Mouse (Mus musculus): ENCODE data around the gene Gm49630. TPM values are rescaled to one million over a fixed set of nuclear protein-coding genes. Genes with fewer than 3 reads are reported as not detected.
A peak's percentile ranks its signal among the peaks of the same experiment; 100 is the strongest.
"Not testable (repeated sequence)": the region's sequence is repeated elsewhere in the genome, so short reads cannot be mapped to it uniquely, and the experiment has no call there.

The Gm49630 gene
- polyA plus RNA-seq, 1 experiment from 2014 or later, result not detected

DNA sequence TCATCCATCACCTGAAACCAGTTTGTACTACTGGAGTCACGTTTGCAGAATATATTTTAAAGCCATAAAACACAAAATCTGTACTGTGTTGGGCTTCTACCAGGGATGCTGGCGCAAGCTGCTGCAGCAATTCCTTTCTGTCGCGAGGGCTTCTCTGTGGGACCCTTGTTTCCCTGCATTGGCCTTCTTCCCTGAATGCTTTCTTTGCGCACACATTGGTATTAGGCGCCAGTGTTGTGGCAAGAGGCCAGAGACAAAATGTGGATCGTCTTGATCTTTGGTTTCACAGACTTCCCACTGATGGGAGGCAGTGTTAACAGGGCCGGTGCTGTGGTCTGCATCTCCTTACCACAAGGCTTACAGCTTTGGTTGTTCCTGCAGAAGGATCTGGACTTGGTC lies 17.2 kb upstream of the Gm49630 start:
- not testable (repeated sequence) for H3K4me2 ChIP-seq (replicated peaks); H3K4me3 ChIP-seq (replicated peaks); H3K9ac ChIP-seq; H3K36me3 ChIP-seq; H3K27me3 ChIP-seq; H3K27ac ChIP-seq (replicated peaks); H3K4me1 ChIP-seq; ATAC-seq (ENCODE audit: insufficient number of reproducible peaks, low FRiP score, low TSS enrichment, low read depth); H3K9me3 ChIP-seq (replicated peaks)
- WGBS, result 62% methylated on average over 7 of the region's 8 CpGs

DNA sequence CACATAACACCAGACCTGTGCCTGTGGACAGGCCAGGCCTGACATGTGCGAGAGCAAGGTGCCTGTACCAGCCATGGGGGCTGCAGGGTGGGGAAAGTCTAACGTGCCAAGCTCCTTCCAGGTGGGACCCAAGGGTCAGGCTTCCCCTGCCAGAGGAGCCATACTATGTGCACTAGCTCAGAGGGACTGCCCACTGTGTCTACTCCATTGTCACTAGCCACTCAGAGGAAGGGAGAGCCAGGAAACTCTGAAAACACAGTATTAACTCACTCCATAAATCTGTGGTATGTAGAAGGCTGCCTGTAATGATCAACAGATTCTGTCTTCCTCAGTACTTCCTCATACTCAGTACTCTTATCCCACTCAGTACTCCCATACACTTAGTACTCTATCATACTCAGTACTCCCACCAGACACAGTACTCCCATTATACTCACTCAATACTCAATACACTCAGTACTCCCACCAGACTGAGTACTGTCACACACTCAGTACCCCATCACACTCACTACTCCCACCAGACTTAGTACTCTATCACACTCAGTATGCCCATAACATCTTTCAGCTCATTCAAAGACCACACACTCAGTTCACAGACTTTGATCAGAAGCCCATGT lies 16.7 kb upstream of the Gm49630 start:
- ATAC-seq (ENCODE audit: insufficient number of reproducible peaks, low FRiP score, low TSS enrichment, low read depth), result peak; percentile 41; the same call in 1 of the 2 replicates
- not testable (repeated sequence) for H3K4me3 ChIP-seq (replicated peaks); H3K9me3 ChIP-seq (replicated peaks); H3K36me3 ChIP-seq; H3K27ac ChIP-seq (replicated peaks); H3K4me1 ChIP-seq; H3K4me2 ChIP-seq (replicated peaks); H3K9ac ChIP-seq; H3K27me3 ChIP-seq
- no CpG with 5 or more reads among the region's 2 CpGs for WGBS

DNA sequence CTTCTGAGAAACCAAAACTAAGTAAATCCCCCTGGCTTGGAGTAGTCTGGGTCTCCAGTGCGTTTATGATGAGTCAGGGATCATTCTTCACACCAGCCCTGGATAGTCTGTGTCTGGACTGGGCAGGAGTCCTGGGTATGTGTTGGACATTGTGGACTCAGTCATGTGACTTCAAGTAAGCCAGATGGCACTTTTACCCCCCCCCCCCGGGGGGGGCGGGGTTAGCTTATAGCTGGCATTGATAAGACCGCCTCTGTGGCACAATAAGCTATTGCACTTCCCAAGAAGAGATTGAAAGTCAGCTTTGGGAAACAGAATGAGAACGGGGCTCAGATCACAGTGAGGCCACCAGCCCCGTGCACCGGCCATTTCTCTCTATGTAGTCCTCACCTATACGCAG lies 14.2 kb upstream of the Gm49630 start:
- H3K27me3 ChIP-seq; H3K9me3 ChIP-seq (replicated peaks); H3K36me3 ChIP-seq; H3K4me1 ChIP-seq; H3K9ac ChIP-seq; H3K4me2 ChIP-seq (replicated peaks); H3K4me3 ChIP-seq (replicated peaks); H3K27ac ChIP-seq (replicated peaks); ATAC-seq (ENCODE audit: insufficient number of reproducible peaks, low FRiP score, low TSS enrichment, low read depth): not testable (repeated sequence)
- WGBS, result 63% methylated on average over 8 of the region's 8 CpGs

DNA sequence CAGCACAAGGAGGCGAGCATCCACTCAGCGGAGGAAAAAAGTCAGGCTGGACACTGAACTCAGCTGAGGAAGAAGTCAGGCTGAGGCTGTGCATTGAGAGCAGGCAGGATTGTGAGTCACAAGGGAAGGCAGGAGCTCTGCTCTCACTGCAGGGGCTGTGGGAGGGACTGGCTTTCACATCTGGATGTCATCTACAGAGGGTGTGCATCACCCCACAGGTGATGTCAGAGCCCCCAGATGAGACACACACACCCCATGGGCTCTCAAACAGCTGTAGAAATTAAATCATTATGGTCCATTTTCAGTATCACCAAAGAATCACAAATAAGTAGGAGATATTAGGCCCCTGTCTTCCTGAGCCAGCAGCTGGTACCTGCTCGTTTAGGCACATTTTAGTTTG lies 13.6 kb upstream of the Gm49630 start, which contains the start of gene Unc93a2:
Gene Unc93a2 (minus strand): TSS at position 101 of the 400 bp plus-strand sequence.
- H3K4me1 ChIP-seq; H3K9me3 ChIP-seq (replicated peaks); H3K4me3 ChIP-seq (replicated peaks); H3K27ac ChIP-seq (replicated peaks); ATAC-seq (ENCODE audit: insufficient number of reproducible peaks, low FRiP score, low TSS enrichment, low read depth); H3K4me2 ChIP-seq (replicated peaks); H3K36me3 ChIP-seq; H3K27me3 ChIP-seq; H3K9ac ChIP-seq: not testable (repeated sequence)
- 72% methylated on average over 3 of the region's 3 CpGs for WGBS

DNA sequence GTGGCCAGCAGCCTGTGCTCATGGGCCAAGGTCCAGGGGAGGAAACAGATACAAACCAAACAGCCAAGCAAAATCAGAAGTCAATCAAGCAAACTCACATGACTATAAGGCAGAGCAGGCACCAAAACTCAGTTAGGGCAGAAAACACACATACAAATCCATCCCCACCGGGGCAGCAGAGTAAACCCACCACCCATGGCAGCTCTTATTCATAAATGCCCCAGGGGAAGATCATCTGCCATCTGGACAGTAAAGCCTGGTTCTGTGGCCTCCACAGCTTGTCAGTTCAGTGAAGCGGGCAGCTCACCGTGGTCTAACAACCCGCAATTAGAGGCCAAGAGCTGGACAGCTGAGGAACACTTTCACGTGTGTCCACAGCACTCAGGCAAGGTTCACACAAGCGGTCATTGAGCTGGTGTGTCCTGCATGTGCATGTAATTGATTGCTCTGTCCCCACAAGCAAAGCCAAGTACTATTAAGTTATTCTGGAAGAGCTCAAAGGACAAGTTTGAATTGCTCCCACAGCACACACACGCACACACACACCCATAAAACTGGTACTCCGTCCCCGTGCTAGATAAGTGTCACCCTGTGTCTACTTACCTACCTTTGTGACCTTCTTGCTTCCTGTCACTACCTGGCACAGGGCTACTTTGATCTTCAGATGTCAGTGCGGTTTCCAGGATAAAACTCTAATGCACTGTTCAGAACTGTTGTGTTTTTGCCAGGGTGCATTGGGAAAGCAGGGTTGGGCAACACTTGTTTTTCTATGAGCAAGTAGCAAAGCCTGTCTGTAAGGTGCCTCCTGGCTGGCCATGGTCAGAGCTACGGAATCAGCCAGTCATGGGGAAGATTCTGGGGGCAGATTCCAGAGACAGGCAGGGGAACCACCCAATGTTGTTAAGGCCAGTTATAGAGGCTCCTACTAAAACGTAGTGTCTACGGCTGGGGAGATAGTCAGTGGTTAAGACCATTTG lies 11.7 kb upstream of the Gm49630 start:
- not testable (repeated sequence) for H3K9ac ChIP-seq; H3K27ac ChIP-seq (replicated peaks); H3K4me3 ChIP-seq (replicated peaks); H3K4me1 ChIP-seq; H3K9me3 ChIP-seq (replicated peaks); H3K4me2 ChIP-seq (replicated peaks); ATAC-seq (ENCODE audit: insufficient number of reproducible peaks, low FRiP score, low TSS enrichment, low read depth); H3K36me3 ChIP-seq; H3K27me3 ChIP-seq
- 76% methylated on average over 12 of the region's 13 CpGs for WGBS

DNA sequence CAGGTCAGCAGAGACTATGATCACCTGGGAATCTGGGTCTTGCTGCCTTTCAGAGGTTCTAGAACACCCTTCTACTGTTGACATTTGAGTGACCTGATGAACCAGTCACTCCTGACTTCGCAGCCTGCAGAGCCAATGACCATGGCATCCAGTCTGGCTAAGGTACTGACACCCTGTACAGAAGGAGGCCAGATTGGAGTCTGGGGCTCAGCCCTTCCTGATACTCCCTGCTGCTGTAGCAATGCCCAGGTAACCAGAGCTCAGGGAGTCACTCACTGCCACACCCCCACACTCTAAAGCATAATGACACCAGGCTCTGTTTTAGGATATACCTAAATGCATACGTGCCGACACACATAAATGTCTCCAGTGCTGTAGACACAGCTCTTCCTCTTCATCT lies 10.9 kb upstream of the Gm49630 start:
- H3K27ac ChIP-seq (replicated peaks); H3K36me3 ChIP-seq; H3K4me2 ChIP-seq (replicated peaks); H3K27me3 ChIP-seq; ATAC-seq (ENCODE audit: insufficient number of reproducible peaks, low FRiP score, low TSS enrichment, low read depth); H3K4me3 ChIP-seq (replicated peaks); H3K9ac ChIP-seq; H3K4me1 ChIP-seq; H3K9me3 ChIP-seq (replicated peaks): not testable (repeated sequence)
- WGBS, result 90% methylated on average over 1 of the region's 3 CpGs

DNA sequence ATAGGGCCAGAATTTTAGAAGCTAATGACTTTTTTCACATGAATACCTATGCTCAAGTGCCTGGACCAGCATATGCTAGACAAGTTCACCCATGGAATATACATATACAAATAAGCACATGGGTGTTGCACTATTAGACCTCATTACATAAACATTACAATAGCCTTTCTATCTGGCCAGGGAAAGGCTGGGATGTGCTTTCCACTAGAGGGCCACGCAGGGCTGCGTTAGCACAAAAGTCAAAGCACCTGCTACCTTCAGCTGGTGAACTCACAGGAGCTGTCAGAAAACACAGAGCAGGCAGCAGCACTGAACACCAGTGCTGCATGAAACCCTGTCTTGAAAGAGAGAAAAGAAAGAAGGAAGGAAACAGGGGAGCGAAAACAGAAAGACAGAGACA lies 6.1 kb upstream of the Gm49630 start:
- H3K9me3 ChIP-seq (replicated peaks); H3K9ac ChIP-seq; H3K36me3 ChIP-seq; H3K4me1 ChIP-seq; ATAC-seq (ENCODE audit: insufficient number of reproducible peaks, low FRiP score, low TSS enrichment, low read depth); H3K4me2 ChIP-seq (replicated peaks); H3K27ac ChIP-seq (replicated peaks); H3K27me3 ChIP-seq; H3K4me3 ChIP-seq (replicated peaks): not testable (repeated sequence)
- WGBS, result 51% methylated on average over 3 of the region's 3 CpGs

DNA sequence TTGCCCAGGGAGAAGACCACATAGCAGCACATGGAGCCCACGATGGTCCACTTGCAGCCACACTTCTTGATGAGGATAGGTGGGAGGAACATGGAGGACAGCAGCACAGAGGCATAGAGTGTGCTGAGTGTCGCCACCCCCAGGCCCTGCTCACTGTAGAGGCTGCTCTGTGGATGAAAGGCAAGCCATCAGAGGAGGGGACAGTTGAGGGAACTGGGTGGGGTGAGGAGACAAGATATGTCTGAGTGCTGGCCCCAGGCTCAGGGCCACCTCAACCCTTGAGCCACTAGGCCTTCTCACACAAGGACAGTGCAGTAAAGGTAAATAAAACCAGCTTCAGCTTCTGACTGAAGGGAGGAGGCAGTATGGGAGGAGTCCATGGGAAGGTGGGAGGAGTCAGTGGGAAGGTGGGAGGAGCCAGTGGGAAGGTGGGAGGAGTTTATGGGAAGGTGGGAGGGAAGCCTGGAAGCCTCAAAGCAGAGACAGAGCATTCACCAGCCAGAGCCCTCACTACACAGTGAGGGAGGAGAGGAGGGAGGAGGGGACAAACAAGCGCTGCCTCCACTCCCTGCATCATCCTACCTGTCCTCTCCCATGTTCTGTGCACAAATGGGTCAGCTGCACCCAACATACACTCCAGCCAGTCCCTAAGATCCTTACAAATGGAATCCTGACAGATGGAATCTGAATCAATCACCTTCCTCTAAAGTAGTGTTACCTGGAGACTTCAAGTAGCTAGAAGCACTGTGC lies 5.3 kb upstream of the Gm49630 start:
- not testable (repeated sequence) for H3K9ac ChIP-seq; H3K9me3 ChIP-seq (replicated peaks); H3K4me2 ChIP-seq (replicated peaks); H3K4me3 ChIP-seq (replicated peaks); H3K27ac ChIP-seq (replicated peaks); H3K36me3 ChIP-seq; H3K4me1 ChIP-seq; H3K27me3 ChIP-seq
- WGBS, result 93% methylated on average over 1 of the region's 3 CpGs
- peak; percentile 41; the same call in 1 of the 2 replicates for ATAC-seq (ENCODE audit: insufficient number of reproducible peaks, low FRiP score, low TSS enrichment, low read depth)

DNA sequence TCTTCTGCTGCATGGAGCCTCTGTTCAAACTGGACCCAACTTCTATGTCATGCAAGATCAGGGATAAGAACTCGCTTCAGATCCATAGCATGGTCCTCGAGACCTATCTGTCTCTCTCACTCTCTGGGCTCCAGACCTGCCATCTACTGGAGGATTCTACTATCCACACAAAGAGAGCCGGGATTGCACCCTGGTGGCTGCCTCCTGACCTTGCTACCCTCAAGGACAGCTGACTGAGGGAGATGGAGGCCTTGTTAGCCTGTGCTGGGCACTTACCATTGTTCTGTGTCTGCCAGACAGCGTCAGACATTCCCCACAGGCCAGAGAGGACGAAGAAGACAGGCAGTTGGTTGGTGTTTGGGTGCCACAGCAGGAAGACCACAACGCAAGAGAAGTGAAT lies 2.4 kb downstream of the Gm49630 start:
- H3K9me3 ChIP-seq (replicated peaks); H3K36me3 ChIP-seq; H3K27ac ChIP-seq (replicated peaks); H3K4me3 ChIP-seq (replicated peaks); H3K4me1 ChIP-seq; H3K9ac ChIP-seq; ATAC-seq (ENCODE audit: insufficient number of reproducible peaks, low FRiP score, low TSS enrichment, low read depth); H3K4me2 ChIP-seq (replicated peaks); H3K27me3 ChIP-seq: not testable (repeated sequence)
- 59% methylated on average over 6 of the region's 6 CpGs for WGBS

DNA sequence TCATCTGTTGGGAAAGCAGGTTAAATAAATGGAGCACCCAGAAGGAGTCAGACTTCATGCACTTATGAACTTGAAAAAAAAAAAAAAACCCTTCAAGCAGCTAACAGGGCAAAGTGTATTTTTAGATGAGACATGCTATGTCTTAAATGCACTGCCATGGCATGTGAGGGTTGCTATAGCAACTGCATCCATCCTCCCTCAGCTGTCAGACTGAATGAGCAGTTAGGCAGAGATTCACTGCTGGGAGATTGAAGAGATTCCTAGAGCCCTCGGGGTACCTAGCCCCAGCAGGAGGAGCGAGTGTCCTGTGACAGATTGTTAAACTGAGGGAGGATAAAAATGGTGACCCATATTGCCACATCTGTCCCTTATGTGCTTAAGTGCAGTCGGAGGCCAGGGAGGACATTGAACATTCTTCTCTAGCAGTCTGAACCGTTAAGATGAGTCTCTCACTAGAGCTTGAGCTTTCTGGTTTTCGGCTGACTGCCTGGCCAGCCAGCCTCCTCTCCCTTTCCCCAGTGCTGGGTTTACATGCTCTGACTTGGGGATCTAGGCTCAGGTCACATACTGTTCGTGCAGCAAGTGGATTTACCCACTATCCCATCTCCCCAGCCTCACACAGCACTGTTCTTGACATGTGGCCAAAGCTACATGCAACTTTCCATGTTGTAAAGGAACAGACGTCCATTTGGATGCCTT lies 5.0 kb downstream of the Gm49630 start:
- WGBS, result 34% methylated on average over 5 of the region's 7 CpGs
- H3K9ac ChIP-seq; H3K9me3 ChIP-seq (replicated peaks); H3K4me2 ChIP-seq (replicated peaks); H3K4me3 ChIP-seq (replicated peaks); H3K27ac ChIP-seq (replicated peaks); ATAC-seq (ENCODE audit: insufficient number of reproducible peaks, low FRiP score, low TSS enrichment, low read depth); H3K4me1 ChIP-seq; H3K36me3 ChIP-seq; H3K27me3 ChIP-seq: not testable (repeated sequence)

DNA sequence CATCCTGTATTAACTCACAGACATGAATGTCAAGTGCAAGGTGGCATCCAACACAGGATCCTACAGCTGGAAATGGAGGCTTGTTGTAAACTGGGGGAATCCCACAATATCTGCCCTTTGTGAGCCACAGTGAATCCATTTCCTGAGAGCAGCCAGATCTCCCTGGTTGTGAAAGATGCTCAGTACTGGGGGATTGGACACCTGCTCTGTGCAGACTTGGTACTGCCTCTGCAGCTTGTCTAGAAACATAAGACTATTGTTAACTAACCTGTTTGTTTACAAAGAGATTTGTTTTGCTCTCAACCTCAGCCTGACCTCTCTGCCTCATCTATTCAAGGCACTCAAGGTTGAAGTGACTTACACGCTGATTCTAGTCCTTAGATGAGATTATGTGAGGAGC lies 5.5 kb downstream of the Gm49630 start:
- not testable (repeated sequence) for H3K9me3 ChIP-seq (replicated peaks); H3K36me3 ChIP-seq; ATAC-seq (ENCODE audit: insufficient number of reproducible peaks, low FRiP score, low TSS enrichment, low read depth); H3K4me3 ChIP-seq (replicated peaks); H3K9ac ChIP-seq; H3K4me2 ChIP-seq (replicated peaks); H3K4me1 ChIP-seq; H3K27ac ChIP-seq (replicated peaks); H3K27me3 ChIP-seq
- 50% methylated on average over 1 of the region's 1 CpGs for WGBS

Measured in embryonic facial prominence, embryonic 15.5 days (tissue).